Mouse (Mus musculus): ENCODE measurements around the gene Opcml. TPM values are rescaled to one million over a fixed set of nuclear protein-coding genes. Genes with fewer than 3 reads are reported as not detected.
A peak's percentile ranks its signal among the peaks of the same experiment; 100 is the strongest.

Opcml gene
- polyA plus RNA-seq, 1 experiment from 2014 or later: 9.4 TPM

- no peak for TF ChIP-seq CTCF (IDR thresholded peaks at IDR 0.05; ENCODE audit: low read depth)
- Histone ChIP-seq H3K36me3 (ENCODE audit: insufficient read depth) (no peaks in the 10 kb centered on the region), H3K9ac (no peak overlapping the region), H3K4me1 (ENCODE audit: insufficient read depth) (no peaks in the 10 kb centered on the region), H3K4me2 (no peak overlapping the region), H3K4me3 (ENCODE audit: low read depth, low read length) (no peak overlapping the region), H3K27ac (ENCODE audit: low read depth) (no peak overlapping the region), H3K9me3 (ENCODE audit: low read depth, low read length) (no peaks in the 10 kb centered on the region), H3K27me3 (ENCODE audit: insufficient read depth, low read length) (no peaks in the 10 kb centered on the region)
- WGBS: 61% methylated on average over 2 of the region's 2 CpGs
- DNase-seq (no peak), ATAC-seq (ENCODE audit: insufficient read depth) (no peak)
These were observed 768.1 kb downstream of the Opcml start for GRCm38 (mm10) chr9:28558628-28559027.

GRCm38 (mm10) chr9:28561761-28562160, 771.2 kb downstream of the Opcml start:
- 46% methylated on average over 6 of the region's 6 CpGs for WGBS
- Histone ChIP-seq H3K9ac (no peak overlapping the region), H3K36me3 (ENCODE audit: insufficient read depth) (no peaks in the 10 kb centered on the region), H3K27ac (ENCODE audit: low read depth) (no peak overlapping the region), H3K4me2 (no peak overlapping the region), H3K9me3 (ENCODE audit: low read depth, low read length) (no peaks in the 10 kb centered on the region), H3K27me3 (ENCODE audit: insufficient read depth, low read length) (no peaks in the 10 kb centered on the region), H3K4me1 (ENCODE audit: insufficient read depth) (no peaks in the 10 kb centered on the region), H3K4me3 (ENCODE audit: low read depth, low read length) (no peak overlapping the region)
- ATAC-seq (ENCODE audit: insufficient read depth): no peak
- TF ChIP-seq CTCF (IDR thresholded peaks at IDR 0.05; ENCODE audit: low read depth): no peak
- DNase-seq: no peak

GRCm38 (mm10) chr9:28563066-28563683, 772.6 kb downstream of the Opcml start:
- Histone ChIP-seq H3K4me2 (no peak overlapping the region), H3K27ac (ENCODE audit: low read depth) (no peak overlapping the region), H3K9ac (no peak overlapping the region), H3K4me1 (ENCODE audit: insufficient read depth) (no peaks in the 10 kb centered on the region), H3K27me3 (ENCODE audit: insufficient read depth, low read length) (no peaks in the 10 kb centered on the region), H3K36me3 (ENCODE audit: insufficient read depth) (no peaks in the 10 kb centered on the region), H3K4me3 (ENCODE audit: low read depth, low read length) (no peak overlapping the region), H3K9me3 (ENCODE audit: low read depth, low read length) (no peaks in the 10 kb centered on the region)
- ATAC-seq (ENCODE audit: insufficient read depth) (no peak), DNase-seq (peak; percentile 40)
- 39% methylated on average over 14 of the region's 14 CpGs for WGBS
- no peak for TF ChIP-seq CTCF (IDR thresholded peaks at IDR 0.05; ENCODE audit: low read depth)

GRCm38 (mm10) chr9:28569041-28569522, 778.5 kb downstream of the Opcml start:
- Histone ChIP-seq H3K9ac (no peak overlapping the region), H3K4me2 (no peak overlapping the region), H3K9me3 (ENCODE audit: low read depth, low read length) (no peaks in the 10 kb centered on the region), H3K36me3 (ENCODE audit: insufficient read depth) (no peaks in the 10 kb centered on the region), H3K27ac (ENCODE audit: low read depth) (no peak overlapping the region), H3K4me1 (ENCODE audit: insufficient read depth) (0 out of 2 replicates have a peak, but pooled peaks cover 7% of the 10 kb centered on the region), H3K27me3 (ENCODE audit: insufficient read depth, low read length) (no peaks in the 10 kb centered on the region), H3K4me3 (ENCODE audit: low read depth, low read length) (no peak overlapping the region)
- no peak for TF ChIP-seq CTCF (IDR thresholded peaks at IDR 0.05; ENCODE audit: low read depth)
- 10% methylated on average over 8 of the region's 8 CpGs for WGBS
- DNase-seq: peak; percentile 42
- ATAC-seq (ENCODE audit: insufficient read depth): peak; percentile 41; the same call in 1 of the 2 replicates

GRCm38 (mm10) chr9:28569776-28570175, 779.2 kb downstream of the Opcml start:
- no peak for TF ChIP-seq CTCF (IDR thresholded peaks at IDR 0.05; ENCODE audit: low read depth)
- no peaks in the 10 kb centered on the region for H3K27me3 ChIP-seq (ENCODE audit: insufficient read depth, low read length)
- H3K4me3 ChIP-seq (ENCODE audit: low read depth, low read length): no peak overlapping the region
- 0 out of 2 replicates have a peak, but pooled peaks cover 7% of the 10 kb centered on the region for H3K4me1 ChIP-seq (ENCODE audit: insufficient read depth)
- H3K9ac ChIP-seq: no peak overlapping the region
- no peaks in the 10 kb centered on the region for H3K36me3 ChIP-seq (ENCODE audit: insufficient read depth)
- H3K27ac ChIP-seq (ENCODE audit: low read depth): no peak overlapping the region
- H3K4me2 ChIP-seq: no peak overlapping the region
- DNase-seq: no peak
- H3K9me3 ChIP-seq (ENCODE audit: low read depth, low read length): no peaks in the 10 kb centered on the region
- ATAC-seq (ENCODE audit: insufficient read depth): no peak
- 20% methylated on average over 2 of the region's 2 CpGs for WGBS

- H3K27ac ChIP-seq (ENCODE audit: low read depth): no peak overlapping the region
- ATAC-seq (ENCODE audit: insufficient read depth) (no peak), DNase-seq (no peak)
- H3K27me3 ChIP-seq (ENCODE audit: insufficient read depth, low read length): no peaks in the 10 kb centered on the region
- no peaks in the 10 kb centered on the region for H3K9me3 ChIP-seq (ENCODE audit: low read depth, low read length)
- no peak overlapping the region for H3K4me3 ChIP-seq (ENCODE audit: low read depth, low read length)
- H3K9ac ChIP-seq: no peak overlapping the region
- no peaks in the 10 kb centered on the region for H3K36me3 ChIP-seq (ENCODE audit: insufficient read depth)
- 0 out of 2 replicates have a peak, but pooled peaks cover 7% of the 10 kb centered on the region for H3K4me1 ChIP-seq (ENCODE audit: insufficient read depth)
- H3K4me2 ChIP-seq: no peak overlapping the region
- no peak for TF ChIP-seq CTCF (IDR thresholded peaks at IDR 0.05; ENCODE audit: low read depth)
- WGBS: 55% methylated on average over 2 of the region's 2 CpGs
These were observed 781.1 kb downstream of the Opcml start for GRCm38 (mm10) chr9:28571682-28572081.

- DNase-seq (no peak), ATAC-seq (ENCODE audit: insufficient read depth) (no peak)
- H3K4me3 ChIP-seq (ENCODE audit: low read depth, low read length): no peak overlapping the region
- no peaks in the 10 kb centered on the region for H3K9me3 ChIP-seq (ENCODE audit: low read depth, low read length)
- H3K27me3 ChIP-seq (ENCODE audit: insufficient read depth, low read length): no peaks in the 10 kb centered on the region
- WGBS: 71% methylated on average over 9 of the region's 9 CpGs
- no peak for TF ChIP-seq CTCF (IDR thresholded peaks at IDR 0.05; ENCODE audit: low read depth)
- no peaks in the 10 kb centered on the region for H3K36me3 ChIP-seq (ENCODE audit: insufficient read depth)
- no peak overlapping the region for H3K27ac ChIP-seq (ENCODE audit: low read depth)
- no peak overlapping the region for H3K4me2 ChIP-seq
- H3K4me1 ChIP-seq (ENCODE audit: insufficient read depth): 0 out of 2 replicates have a peak, but pooled peaks cover 7% of the 10 kb centered on the region
- no peak overlapping the region for H3K9ac ChIP-seq
These were observed 781.7 kb downstream of the Opcml start for GRCm38 (mm10) chr9:28572136-28572774.

Data from lung, embryonic 14.5 days (tissue).